Mouse (Mus musculus): ENCODE results near the gene Slx4ip.

The Slx4ip gene

GRCm38 (mm10) chr2:137064513-137064912 is 173.5 kb downstream of the Slx4ip start:
- CTCF ChIA-PET: no interaction called here

DNA sequence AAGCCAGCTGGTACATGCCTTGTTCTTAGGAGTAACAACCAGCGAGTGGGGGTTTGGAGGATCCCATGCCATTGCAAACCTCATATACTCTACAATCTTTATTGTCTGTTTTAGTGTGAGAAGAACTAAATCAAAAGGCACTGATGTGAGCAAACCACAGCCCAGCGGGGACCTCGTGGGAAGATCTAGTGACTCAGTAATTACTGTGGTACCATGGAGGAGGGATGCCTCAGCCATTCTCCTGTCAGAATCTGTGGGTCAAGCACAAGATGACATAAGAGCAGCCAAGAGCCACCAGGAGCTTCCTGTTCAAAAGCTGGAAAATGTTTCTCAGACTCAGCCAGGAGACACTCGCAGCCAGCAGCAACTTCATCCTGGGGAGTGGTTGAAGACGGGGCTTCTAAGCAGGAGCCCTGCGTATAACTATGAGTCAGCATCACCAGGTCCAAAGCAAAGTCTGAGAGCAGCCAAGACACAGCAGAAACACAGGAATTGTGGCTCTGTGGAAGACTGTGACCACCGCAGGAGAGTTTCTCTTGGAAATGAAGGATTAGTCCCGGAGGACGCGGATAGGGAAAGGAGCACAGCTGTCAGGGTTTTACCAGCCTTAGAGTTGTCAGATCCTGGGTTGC is 176.6 kb downstream of the Slx4ip start:
- CTCF ChIA-PET: no interaction called here

- CTCF ChIA-PET: interaction anchor here (0.8 kb wide), 1 partner anchor 14 kb away, joined by 6 read pairs; no protein-coding TSS in a partner anchor
Observed at GRCm38 (mm10) chr2:137073473-137074312, 182.7 kb downstream of the Slx4ip start.

GRCm38 (mm10) chr2:137074313-137074620 is 183.2 kb downstream of the Slx4ip start:
- CTCF ChIA-PET: interaction anchor here (0.8 kb wide), 1 partner anchor 14 kb away, joined by 6 read pairs; no protein-coding TSS in a partner anchor

DNA sequence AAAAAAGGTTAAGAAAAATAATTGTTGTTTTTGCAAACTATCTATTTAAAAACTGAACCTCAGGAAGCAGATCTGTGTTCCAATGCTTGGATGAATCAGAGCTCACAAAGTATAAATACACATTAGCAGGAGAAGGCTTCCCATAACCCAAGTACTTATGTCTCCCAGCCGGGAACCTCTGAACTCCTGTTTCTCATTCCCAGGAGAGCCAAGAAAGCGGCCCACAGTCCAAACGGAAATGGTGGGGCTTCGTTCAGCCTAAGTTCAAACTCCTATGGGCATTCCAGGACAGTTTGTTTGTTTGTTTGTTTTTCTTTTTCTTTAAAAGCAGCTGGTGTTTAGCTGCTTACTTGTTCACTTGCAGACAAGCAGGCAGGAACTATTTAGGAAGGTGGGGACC is 187.8 kb downstream of the Slx4ip start:
- CTCF ChIA-PET: no interaction called here

GRCm38 (mm10) chr2:137079721-137080320 is 188.8 kb downstream of the Slx4ip start:
- CTCF ChIA-PET: interaction anchor here (0.6 kb wide), 1 partner anchor 100 kb away, joined by 4 read pairs; no protein-coding TSS in a partner anchor

DNA sequence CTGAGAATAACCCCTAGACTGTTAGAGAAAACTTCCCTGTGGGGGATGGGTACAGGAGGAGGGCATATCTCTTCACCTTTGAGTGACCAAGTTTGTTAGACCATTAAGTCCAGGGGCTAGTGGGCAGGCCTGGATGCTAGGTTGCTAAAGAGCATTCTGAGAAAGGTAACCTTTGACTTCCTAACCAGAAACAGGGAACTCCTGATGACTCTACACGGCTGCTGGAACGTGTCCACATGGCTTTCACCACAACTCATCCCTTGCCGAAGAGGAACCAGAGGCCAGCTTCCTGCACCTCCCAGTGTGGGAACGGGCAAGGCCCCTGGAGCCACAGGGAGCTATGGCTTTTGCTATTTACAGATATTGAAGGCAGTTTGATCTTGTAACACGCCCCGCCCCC is 189.4 kb downstream of the Slx4ip start:
- CTCF ChIA-PET: no interaction called here

GRCm38 (mm10) chr2:137081001-137081400 is 190.0 kb downstream of the Slx4ip start:
- CTCF ChIA-PET: no interaction called here

DNA sequence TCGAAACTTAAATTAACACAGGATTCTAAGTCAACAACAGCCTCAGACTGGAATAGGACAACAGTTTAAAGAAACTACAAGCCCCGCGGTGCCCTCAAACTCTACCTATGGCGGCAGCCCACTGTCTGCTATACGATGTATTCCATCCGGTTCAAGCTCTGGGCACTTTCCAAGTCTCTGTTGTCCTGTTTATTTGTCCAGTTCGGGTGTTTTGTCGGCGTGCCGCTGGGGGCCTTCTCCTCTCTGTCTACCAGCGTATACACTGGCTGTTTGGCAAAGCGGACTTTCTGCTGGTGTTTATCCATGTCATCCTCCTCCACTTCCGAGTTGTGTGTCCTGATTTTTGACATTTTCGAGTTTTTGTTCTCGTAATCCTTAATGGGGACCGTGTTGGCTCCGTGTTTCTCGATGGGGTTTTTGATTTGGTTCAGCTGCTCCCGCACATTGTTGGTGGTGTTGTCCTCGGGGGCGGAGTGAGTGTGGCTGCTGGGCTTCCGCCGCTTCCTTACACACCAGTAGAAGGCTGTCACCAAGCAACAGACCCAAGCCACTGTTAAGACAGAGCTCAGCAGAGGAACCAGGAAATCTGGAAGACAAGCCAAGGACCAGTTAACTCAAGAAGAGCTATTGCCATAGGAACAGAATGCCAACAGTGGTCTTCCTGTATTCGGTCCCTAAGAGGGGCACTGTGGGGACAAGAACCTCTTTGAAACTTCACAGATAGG is 192.0 kb downstream of the Slx4ip start:
- CTCF ChIA-PET: no interaction called here

- CTCF ChIA-PET: no interaction called here
Observed at GRCm38 (mm10) chr2:137085257-137085656, 194.2 kb downstream of the Slx4ip start.

- CTCF ChIA-PET: no interaction called here
Observed at GRCm38 (mm10) chr2:137086621-137087395, 195.8 kb downstream of the Slx4ip start.

GRCm38 (mm10) chr2:137087705-137088104 is 196.7 kb downstream of the Slx4ip start:
- CTCF ChIA-PET: no interaction called here

GRCm38 (mm10) chr2:137091766-137092522 is 200.9 kb downstream of the Slx4ip start:
- CTCF ChIA-PET: no interaction called here

DNA sequence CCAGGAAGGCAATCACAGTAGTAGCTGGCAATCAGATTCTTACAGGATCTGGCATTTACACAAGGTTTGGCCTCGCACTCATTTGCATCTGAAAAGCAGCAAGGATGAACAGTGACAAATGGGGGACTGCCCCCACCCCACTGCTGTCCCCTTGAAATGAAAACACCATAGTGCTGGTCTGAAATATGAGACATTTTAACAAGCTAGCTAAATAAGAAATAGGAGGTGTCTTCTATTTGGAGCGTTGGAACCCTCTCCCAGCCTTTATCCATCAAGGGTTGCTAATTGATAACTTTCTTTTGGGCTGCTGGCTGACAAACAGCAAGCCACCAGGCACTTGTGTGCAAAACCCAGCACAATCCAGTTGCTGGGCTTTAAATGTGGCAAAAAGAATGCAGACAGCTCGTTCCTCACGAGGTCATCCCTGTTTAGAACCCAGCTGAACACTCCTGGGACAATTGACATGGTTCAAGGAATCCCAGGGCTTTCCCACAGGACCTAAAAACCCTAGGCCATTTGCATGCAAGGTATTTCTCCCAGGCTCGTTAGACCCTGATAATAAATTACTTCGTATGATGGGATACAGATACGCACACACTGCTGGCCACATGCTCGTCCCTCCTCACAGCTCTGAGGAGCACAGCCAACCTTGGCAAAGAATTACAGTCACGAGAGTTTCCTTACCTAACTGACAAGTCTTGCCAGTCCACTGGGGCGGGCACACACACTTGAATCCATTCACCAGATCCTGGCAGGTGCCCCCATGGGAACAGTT is 201.7 kb downstream of the Slx4ip start:
- CTCF ChIA-PET: no interaction called here

DNA sequence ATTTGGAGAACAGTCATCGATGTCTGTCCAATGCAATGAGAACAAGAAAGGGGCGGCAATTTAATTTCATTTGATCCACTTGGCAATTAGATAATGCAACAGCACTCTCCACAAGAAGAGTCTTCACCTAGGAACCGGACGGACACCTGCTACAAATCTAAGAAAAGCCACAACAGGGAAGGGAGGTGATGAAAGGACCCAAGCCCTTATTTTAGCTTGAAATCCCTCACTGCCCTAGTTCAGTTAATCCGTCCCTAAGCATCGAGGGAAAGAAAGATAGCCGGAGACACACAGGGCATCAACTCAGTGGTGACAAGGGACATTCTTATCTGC is 202.2 kb downstream of the Slx4ip start:
- CTCF ChIA-PET: no interaction called here

- CTCF ChIA-PET: no interaction called here
Observed at GRCm38 (mm10) chr2:137094301-137094700, 203.3 kb downstream of the Slx4ip start.

GRCm38 (mm10) chr2:137096981-137097460 is 206.0 kb downstream of the Slx4ip start:
- CTCF ChIA-PET: no interaction called here

DNA sequence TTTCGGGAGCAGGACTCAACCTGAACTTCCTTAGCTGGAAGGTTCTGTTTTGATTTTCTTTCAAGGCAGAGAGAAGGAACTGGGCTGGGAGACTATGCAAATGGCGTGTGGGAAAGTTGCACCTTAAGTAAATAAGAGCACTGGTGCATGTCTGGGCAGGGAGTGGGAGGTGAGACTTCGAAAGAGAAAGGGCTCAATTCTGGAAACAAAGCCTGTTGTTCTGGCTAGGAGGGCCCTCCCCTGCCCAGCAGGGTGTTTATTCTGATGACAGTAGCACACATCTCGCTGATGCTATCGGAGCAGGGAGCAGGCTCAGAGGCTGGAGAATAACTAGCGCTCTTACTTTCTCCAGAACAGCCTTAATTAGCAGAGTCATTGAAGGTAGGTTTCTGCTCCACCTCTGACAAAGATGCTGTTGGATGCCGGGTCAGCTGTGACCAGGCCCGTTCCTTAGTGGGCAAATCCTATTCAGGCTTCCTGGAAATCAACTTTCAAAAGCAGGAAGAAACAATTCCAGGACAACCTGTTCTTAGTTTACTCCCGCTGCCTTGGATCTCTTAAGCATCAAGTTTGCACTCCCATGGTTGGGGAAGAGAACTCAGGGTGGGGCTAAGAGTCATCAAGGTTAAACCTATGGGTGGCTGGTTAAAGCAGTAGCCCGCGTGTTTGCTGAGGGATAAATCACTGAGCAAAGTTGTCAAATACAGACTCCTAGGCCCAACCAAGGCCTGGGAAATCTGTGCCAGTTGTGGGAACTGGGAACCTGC is 207.4 kb downstream of the Slx4ip start:
- CTCF ChIA-PET: no interaction called here

GRCm38 (mm10) chr2:137099211-137099734 is 208.3 kb downstream of the Slx4ip start:
- CTCF ChIA-PET: no interaction called here
